Mouse (Mus musculus) liver, embryonic 15.5 days (tissue): Measurements from ENCODE around the gene Adam19. TPM values are rescaled to one million over a fixed set of nuclear protein-coding genes. Genes with fewer than 3 reads are reported as not detected.
A peak's percentile ranks its signal among the peaks of the same experiment; 100 is the strongest.

Experiments used
- ATAC-seq: fragments of 200-750 bp; cut with Nextera tagmentation; 2 replicates; pipeline ENCODE4 v1.8.0; 2017; ENCODE audit warnings: moderate number of reproducible peaks, mild to moderate bottlenecking, moderate library complexity; ENCODE audit not compliant: insufficient read depth
- H3K27ac ChIP-seq: fragments of 300-500 bp; sonication (generic); replicated peaks from 2 replicates; pipeline ENCODE4 v1.5.1; 2015; ENCODE audit warnings: mild to moderate bottlenecking, inconsistent platforms
- H3K27me3 ChIP-seq: fragments of 300-500 bp; sonication (generic); 2 replicates; pipeline ENCODE4 v1.6.1; 2015; ENCODE audit warnings: mild to moderate bottlenecking, inconsistent platforms
- H3K36me3 ChIP-seq: fragments of 300-500 bp; sonication (generic); replicated peaks from 2 replicates; pipeline ENCODE4 v1.6.1; 2015; ENCODE audit warnings: moderate library complexity, mild to moderate bottlenecking, inconsistent platforms
- H3K4me1 ChIP-seq: fragments of 300-500 bp; sonication (generic); replicated peaks from 2 replicates; pipeline ENCODE4 v1.6.1; 2015; ENCODE audit warnings: inconsistent platforms
- H3K4me2 ChIP-seq: fragments of 300-500 bp; sonication (generic); 2 replicates; pipeline ENCODE4 v1.6.1; 2015; ENCODE audit warnings: moderate library complexity, mild to moderate bottlenecking, inconsistent platforms
- H3K4me3 ChIP-seq: fragments of 300-500 bp; sonication (generic); replicated peaks from 2 replicates; pipeline ENCODE4 v1.5.1; 2015; ENCODE audit warnings: mild to moderate bottlenecking, inconsistent platforms
- H3K9ac ChIP-seq: fragments of 300-500 bp; sonication (generic); 2 replicates; pipeline ENCODE4 v1.6.1; 2015; ENCODE audit warnings: moderate library complexity, mild to moderate bottlenecking, inconsistent platforms
- H3K9me3 ChIP-seq: fragments of 300-500 bp; sonication (generic); replicated peaks from 2 replicates; pipeline ENCODE4 v1.6.1; 2016; ENCODE audit warnings: inconsistent platforms
- WGBS: fragments of 180-500 bp; shearing (Covaris S2); methylation state at CpG from one replicate; pipeline ENCODE4 v1.1.7; 2015; ENCODE audit warnings: mixed read lengths; ENCODE audit not compliant: insufficient replicate concordance; 5-methylcytosine and 5-hydroxymethylcytosine counted together
- polyA plus RNA-seq: library from polyadenylated mRNA; unstranded; fragments of >200 nt; fragmentation: Nextera tagmentation; extraction: Ambion mirVana; gene quantifications from 2 replicates; pipeline ENCODE4 v1.2.1, GENCODE M21; 2015

Gene Adam19
- polyA plus RNA-seq, 1 experiment from 2014 or later, result 0.98 TPM

DNA sequence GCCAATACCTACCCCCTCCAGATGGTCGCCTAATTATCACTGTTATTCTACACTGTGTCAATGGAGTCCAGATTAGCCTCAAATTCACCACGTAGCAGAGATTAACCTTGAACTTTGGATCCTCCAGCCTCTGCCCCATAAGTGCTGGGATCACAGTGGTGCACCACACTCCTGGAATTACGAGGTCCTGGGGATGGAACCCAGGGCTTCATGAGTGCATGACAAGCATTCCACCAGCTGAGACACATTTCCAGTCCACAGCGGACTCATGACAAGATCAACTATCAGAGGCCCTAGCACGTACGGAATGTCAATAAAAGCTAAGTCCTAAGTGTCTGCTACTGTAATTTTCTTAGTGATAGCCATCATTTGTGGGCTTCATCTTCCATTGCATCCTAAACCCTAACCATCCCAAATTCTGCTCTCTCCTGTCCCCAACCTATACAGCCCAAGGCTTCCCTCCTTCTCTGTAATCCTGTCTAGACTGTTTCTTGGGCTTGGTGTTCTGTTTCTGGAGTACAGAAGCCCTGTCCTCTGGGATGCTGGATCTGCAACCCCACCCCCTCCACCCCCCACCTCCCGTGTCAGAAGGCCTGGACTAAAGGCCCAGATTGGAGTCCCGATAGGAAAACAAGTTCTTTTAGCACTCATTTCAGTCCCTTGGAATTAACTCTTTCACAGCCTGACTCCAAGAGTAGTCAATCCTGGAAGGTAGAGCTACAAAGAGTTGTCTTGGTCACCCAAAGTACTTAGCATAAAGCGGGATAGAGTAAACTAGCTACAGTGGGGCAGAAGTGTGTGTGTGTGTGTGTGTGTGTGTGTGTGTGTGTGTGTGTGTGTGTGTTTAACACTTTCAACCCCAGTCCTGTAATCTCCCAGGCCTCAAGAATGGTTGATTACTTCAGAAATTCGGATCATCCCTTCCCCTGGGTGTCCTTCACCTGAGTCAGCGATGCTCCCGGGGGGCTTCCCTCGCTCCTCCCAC is 589 bp upstream of the Adam19 start:
- Histone ChIP-seq H3K9me3 (no peaks in the 10 kb centered on the region), H3K4me1 (peaks cover 7% of the 10 kb centered on the region; the same call in 1 of the 2 replicates), H3K36me3 (no peaks in the 10 kb centered on the region), H3K27ac (no peak overlapping the region), H3K9ac (no peak overlapping the region), H3K4me2 (peak overlapping the region; percentile 51), H3K4me3 (peak overlapping the region; percentile 40; the same call in 1 of the 2 replicates), H3K27me3 (peaks cover 80% of the 10 kb centered on the region)
- WGBS, result 27% methylated on average over 13 of the region's 13 CpGs
- no peak for ATAC-seq

GRCm38 (mm10) chr11:46056770-46057411 is 1.1 kb downstream of the Adam19 start:
- H3K36me3 ChIP-seq, result no peaks in the 10 kb centered on the region
- ATAC-seq, result no peak
- peak overlapping the region; percentile 51; the same call in 1 of the 2 replicates for H3K4me2 ChIP-seq
- peaks cover 7% of the 10 kb centered on the region; the same call in 1 of the 2 replicates for H3K4me1 ChIP-seq
- H3K9me3 ChIP-seq, result no peaks in the 10 kb centered on the region
- no peak overlapping the region for H3K9ac ChIP-seq
- H3K27ac ChIP-seq, result no peak overlapping the region
- H3K27me3 ChIP-seq, result peaks cover 92% of the 10 kb centered on the region
- peak overlapping the region; percentile 40 for H3K4me3 ChIP-seq
- WGBS, result 3% methylated on average over 25 of the region's 25 CpGs

- 44% methylated on average over 9 of the region's 9 CpGs for WGBS
- H3K27ac ChIP-seq, result no peak overlapping the region
- no peak overlapping the region for H3K4me3 ChIP-seq
- ATAC-seq, result no peak
- H3K27me3 ChIP-seq, result peaks cover 94% of the 10 kb centered on the region
- peaks cover 7% of the 10 kb centered on the region; the same call in 1 of the 2 replicates for H3K4me1 ChIP-seq
- H3K9ac ChIP-seq, result no peak overlapping the region
- H3K4me2 ChIP-seq, result no peak overlapping the region
- H3K9me3 ChIP-seq, result no peaks in the 10 kb centered on the region
- H3K36me3 ChIP-seq, result no peaks in the 10 kb centered on the region
Measured at GRCm38 (mm10) chr11:46058011-46058410, 2.2 kb downstream of the Adam19 start.

GRCm38 (mm10) chr11:46058916-46059315 is 3.1 kb downstream of the Adam19 start:
- WGBS, result 85% methylated on average over 4 of the region's 4 CpGs
- Histone ChIP-seq H3K27me3 (peaks cover 94% of the 10 kb centered on the region), H3K36me3 (no peaks in the 10 kb centered on the region), H3K9me3 (no peaks in the 10 kb centered on the region), H3K4me1 (peaks cover 7% of the 10 kb centered on the region; the same call in 1 of the 2 replicates), H3K4me2 (no peak overlapping the region), H3K9ac (no peak overlapping the region), H3K4me3 (no peak overlapping the region), H3K27ac (no peak overlapping the region)
- no peak for ATAC-seq

DNA sequence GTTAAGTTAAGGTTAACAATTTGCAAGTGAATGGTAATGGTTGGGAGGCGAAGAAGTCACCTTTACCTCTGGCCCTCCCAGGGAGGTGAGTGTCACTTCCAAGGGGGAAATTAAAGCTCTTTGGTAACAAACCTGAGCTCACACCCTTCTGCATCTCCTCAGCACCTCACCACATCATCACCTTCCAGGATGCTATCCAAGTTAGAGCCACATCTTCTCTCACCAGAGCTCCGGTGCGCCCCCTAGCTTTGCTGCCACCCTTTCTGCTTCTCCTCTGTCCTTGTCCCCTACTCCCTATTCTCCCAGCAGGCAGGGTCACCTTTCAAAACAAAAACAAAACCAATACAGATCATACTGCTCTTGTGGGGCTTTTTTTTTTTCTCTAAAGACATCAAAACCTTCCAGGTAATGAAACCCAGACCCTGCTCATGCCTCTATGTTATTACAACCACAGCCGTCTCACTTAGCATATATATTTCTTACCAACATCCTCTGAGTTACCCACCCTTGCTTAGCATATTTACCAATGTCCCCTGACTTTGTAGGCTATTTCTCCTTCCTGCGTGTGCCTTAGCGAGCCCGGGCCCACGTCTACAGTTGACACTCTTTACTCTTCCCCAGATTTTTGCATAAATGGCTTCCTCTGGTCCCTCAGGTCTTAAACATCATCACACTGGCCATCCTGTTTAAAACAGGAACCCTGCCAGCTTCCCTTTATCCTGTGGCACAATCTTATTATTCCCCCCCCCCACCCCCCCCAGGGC is 4.3 kb downstream of the Adam19 start:
- 46% methylated on average over 8 of the region's 8 CpGs for WGBS
- H3K27ac ChIP-seq, result no peak overlapping the region

DNA sequence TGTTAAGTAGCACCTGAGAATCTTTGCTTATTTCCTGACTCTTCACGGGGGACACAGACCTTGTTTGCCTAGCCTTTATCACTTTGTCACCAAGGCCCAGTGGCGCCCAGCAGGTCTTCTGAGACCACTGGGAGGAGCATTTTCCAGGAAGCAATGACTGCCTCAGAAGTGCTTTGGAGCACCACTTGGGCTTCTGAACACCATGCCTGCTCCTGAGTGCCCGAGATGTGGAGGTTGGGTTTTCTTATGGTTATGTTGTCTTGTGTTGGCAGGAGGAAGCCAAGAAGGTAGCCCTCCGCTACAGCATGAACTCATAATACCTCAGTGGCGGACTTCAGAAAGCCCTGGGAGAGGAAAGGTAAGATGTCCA is 4.8 kb downstream of the Adam19 start:
- H3K27ac ChIP-seq, result no peak overlapping the region
- no peak for ATAC-seq
- peaks cover 85% of the 10 kb centered on the region for H3K27me3 ChIP-seq
- H3K9me3 ChIP-seq, result no peaks in the 10 kb centered on the region
- H3K9ac ChIP-seq, result no peak overlapping the region
- WGBS, result 45% methylated on average over 5 of the region's 5 CpGs
- peaks cover 10% of the 10 kb centered on the region for H3K4me1 ChIP-seq
- no peaks in the 10 kb centered on the region for H3K36me3 ChIP-seq
- no peak overlapping the region for H3K4me3 ChIP-seq
- H3K4me2 ChIP-seq, result no peak overlapping the region

More for the DNA sequence above, 4.3 kb downstream of the Adam19 start:
- Histone ChIP-seq H3K4me1 (peaks cover 7% of the 10 kb centered on the region; the same call in 1 of the 2 replicates), H3K9ac (no peak overlapping the region), H3K9me3 (no peaks in the 10 kb centered on the region), H3K36me3 (no peaks in the 10 kb centered on the region), H3K4me2 (no peak overlapping the region), H3K4me3 (no peak overlapping the region), H3K27me3 (peaks cover 89% of the 10 kb centered on the region)
- no peak for ATAC-seq

DNA sequence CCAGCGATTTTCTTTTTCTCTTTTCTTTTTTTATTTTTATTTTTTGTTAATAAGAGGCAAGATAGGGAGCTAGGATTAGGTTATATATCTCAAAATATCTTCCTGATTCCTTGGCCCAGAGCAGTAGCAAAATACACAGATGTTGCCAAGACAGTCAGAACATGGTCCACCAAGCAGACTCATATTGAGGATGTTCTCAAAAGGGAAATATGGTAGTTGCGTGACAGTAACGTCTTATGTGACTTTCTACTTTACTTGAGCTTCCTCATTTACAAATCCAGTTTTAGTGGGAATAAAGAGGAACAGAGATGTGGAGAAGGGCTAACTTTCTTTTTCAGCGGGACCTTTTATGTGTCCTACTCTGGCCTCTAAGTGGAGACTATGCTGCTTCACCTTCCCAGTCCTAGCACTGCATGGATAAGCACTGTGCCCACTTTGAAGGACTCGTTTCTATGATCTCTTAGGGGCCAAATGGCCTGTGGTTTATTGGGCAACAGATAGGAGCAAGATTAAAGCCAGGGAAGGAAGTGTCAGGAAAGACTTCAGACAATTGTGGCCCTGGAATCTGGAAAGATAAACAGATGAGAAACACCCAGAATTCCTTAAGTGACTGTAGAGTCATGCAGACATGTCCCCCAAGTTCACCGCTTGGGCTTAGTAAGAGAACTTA is 6.1 kb downstream of the Adam19 start:
- H3K36me3 ChIP-seq, result no peaks in the 10 kb centered on the region
- H3K27ac ChIP-seq, result no peak overlapping the region
- WGBS, result 29% methylated on average over 6 of the region's 6 CpGs
- H3K9me3 ChIP-seq, result no peaks in the 10 kb centered on the region
- ATAC-seq, result no peak
- H3K4me3 ChIP-seq, result no peak overlapping the region
- H3K4me1 ChIP-seq, result peaks cover 8% of the 10 kb centered on the region
- no peak overlapping the region for H3K4me2 ChIP-seq
- no peak overlapping the region for H3K9ac ChIP-seq
- peaks cover 73% of the 10 kb centered on the region for H3K27me3 ChIP-seq

DNA sequence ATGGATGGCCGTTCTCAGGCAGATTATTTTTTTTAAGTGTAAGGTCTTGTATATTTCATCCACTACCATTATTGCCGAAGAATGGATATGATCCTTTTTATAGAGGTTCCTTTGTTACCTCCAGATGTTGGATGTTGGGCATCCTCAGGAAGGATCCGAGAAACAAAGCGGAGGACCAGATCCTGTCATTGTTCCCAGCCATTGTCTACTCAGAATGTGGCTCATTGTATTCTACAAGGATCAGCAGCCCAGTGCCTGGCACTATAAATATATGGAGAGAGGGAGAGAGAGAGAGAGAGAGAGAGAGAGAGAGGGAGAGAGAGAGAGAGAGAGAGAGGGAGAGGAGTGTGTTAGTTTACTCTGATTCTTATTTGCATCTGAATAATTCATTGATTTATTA is 6.8 kb downstream of the Adam19 start:
- H3K4me2 ChIP-seq, result no peak overlapping the region
- no peaks in the 10 kb centered on the region for H3K9me3 ChIP-seq
- H3K4me3 ChIP-seq, result no peak overlapping the region
- H3K4me1 ChIP-seq, result peaks cover 8% of the 10 kb centered on the region
- no peak for ATAC-seq
- H3K27me3 ChIP-seq, result peaks cover 66% of the 10 kb centered on the region
- H3K36me3 ChIP-seq, result no peaks in the 10 kb centered on the region
- H3K27ac ChIP-seq, result no peak overlapping the region
- H3K9ac ChIP-seq, result no peak overlapping the region
- WGBS, result 44% methylated on average over 4 of the region's 4 CpGs

DNA sequence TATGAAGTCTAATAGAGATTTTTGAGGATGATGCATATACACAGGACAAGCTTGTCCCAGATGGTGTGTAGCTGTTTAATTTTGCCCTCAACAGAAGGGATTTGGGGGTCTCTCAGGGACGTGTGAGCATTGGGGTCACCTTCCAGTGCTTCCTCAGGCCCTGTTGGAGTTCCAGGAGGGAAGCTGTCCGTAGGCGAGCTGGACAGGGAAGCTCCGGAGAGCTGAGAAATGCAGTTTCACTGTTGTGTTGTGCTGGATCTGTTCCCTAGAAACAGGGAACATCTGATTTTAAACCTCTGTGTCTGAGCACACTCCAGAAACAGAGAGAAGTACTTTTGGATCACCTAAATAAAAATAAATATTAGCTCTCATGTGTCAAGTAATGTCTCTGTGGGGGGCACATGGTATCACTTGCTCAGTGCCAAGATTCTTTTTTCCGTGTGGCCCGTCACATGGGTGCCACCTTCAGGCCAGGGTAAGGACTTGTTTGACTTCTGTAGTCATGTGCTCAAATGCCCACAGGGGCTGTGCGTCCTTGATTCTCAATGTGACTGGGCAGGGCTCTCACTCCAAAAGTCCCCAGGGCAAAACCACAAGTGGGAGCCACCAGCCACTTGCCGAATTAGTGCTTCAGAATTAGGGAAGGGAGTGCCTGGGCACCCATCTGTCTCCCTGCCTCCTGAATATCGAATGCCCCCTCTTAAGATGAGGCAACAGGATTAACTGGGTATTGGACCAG is 7.4 kb downstream of the Adam19 start:
- WGBS, result 43% methylated on average over 9 of the region's 9 CpGs

GRCm38 (mm10) chr11:46064767-46065166 is 9.0 kb downstream of the Adam19 start:
- 47% methylated on average over 8 of the region's 8 CpGs for WGBS

More for the DNA sequence above, 7.4 kb downstream of the Adam19 start:
- Histone ChIP-seq H3K36me3 (no peaks in the 10 kb centered on the region), H3K4me2 (no peak overlapping the region), H3K27me3 (peaks cover 60% of the 10 kb centered on the region), H3K4me1 (peaks cover 8% of the 10 kb centered on the region), H3K4me3 (no peak overlapping the region), H3K27ac (no peak overlapping the region), H3K9me3 (no peaks in the 10 kb centered on the region), H3K9ac (no peak overlapping the region)
- ATAC-seq, result no peak

More at GRCm38 (mm10) chr11:46064767-46065166, 9.0 kb downstream of the Adam19 start:
- no peaks in the 10 kb centered on the region for H3K36me3 ChIP-seq
- peaks cover 51% of the 10 kb centered on the region for H3K27me3 ChIP-seq
- ATAC-seq, result peak; percentile 38; the same call in 1 of the 2 replicates
- peaks cover 15% of the 10 kb centered on the region for H3K4me1 ChIP-seq
- no peak overlapping the region for H3K4me3 ChIP-seq
- H3K9ac ChIP-seq, result no peak overlapping the region
- no peak overlapping the region for H3K4me2 ChIP-seq
- H3K9me3 ChIP-seq, result no peaks in the 10 kb centered on the region
- no peak overlapping the region for H3K27ac ChIP-seq
